Mouse (Mus musculus) midbrain, postnatal 0 days (tissue): Measurements from ENCODE around the gene Tm7sf3. TPM values are rescaled to one million over a fixed set of nuclear protein-coding genes. Genes with fewer than 3 reads are reported as not detected.

ENCODE experiments used
- ATAC-seq: fragments of 200-750 bp; cut with Nextera tagmentation; 2 replicates; pipeline ENCODE4 v1.8.0; 2017; ENCODE audit warnings: moderate number of reproducible peaks, mild to moderate bottlenecking, moderate TSS enrichment, moderate library complexity; ENCODE audit not compliant: low FRiP score
- DNase-seq: peaks from one replicate; pipeline ENCODE4 v3.0.0-alpha.2; 2015; ENCODE audit warnings: low spot score
- H3K27ac ChIP-seq: fragments of 300-500 bp; sonication (generic); 2 replicates; pipeline ENCODE4 v1.5.1; 2014; ENCODE audit warnings: low read depth, mild to moderate bottlenecking, low read length, mixed read lengths
- H3K27me3 ChIP-seq: fragments of 300-500 bp; sonication (generic); 2 replicates; pipeline ENCODE4 v1.6.1; 2014; ENCODE audit warnings: low read length, control low read depth, mixed read lengths; ENCODE audit not compliant: insufficient read depth
- H3K36me3 ChIP-seq: fragments of 300-500 bp; sonication (generic); 2 replicates; pipeline ENCODE4 v1.6.1; 2014; ENCODE audit warnings: low read length, control low read depth, mixed read lengths; ENCODE audit not compliant: insufficient read depth
- H3K4me1 ChIP-seq: fragments of 300-500 bp; sonication (generic); 2 replicates; pipeline ENCODE4 v1.6.1; 2014; ENCODE audit warnings: mild to moderate bottlenecking, control low read depth, antibody characterized with exemption, low read length, mixed read lengths; ENCODE audit not compliant: insufficient read depth
- H3K4me2 ChIP-seq: fragments of 300-500 bp; sonication (generic); 2 replicates; pipeline ENCODE4 v1.6.1; 2014; ENCODE audit warnings: low read depth, mild to moderate bottlenecking, low read length, mixed read lengths; ENCODE audit not compliant: poor library complexity, severe bottlenecking
- H3K4me3 ChIP-seq: fragments of 300-500 bp; sonication (generic); 2 replicates; pipeline ENCODE4 v1.5.1; 2014; ENCODE audit warnings: low read depth, mild to moderate bottlenecking, low read length, moderate library complexity
- H3K9ac ChIP-seq: fragments of 300-500 bp; sonication (generic); replicated peaks from 2 replicates; pipeline ENCODE4 v1.6.1; 2014; ENCODE audit warnings: mild to moderate bottlenecking, low read length, moderate library complexity, mixed read lengths; ENCODE audit not compliant: poor library complexity, severe bottlenecking
- H3K9me3 ChIP-seq: fragments of 300-500 bp; sonication (generic); 2 replicates; pipeline ENCODE4 v1.6.1; 2016; ENCODE audit warnings: low read length, control low read depth
- CTCF ChIP-seq: IDR thresholded peaks from 2 replicates; pipeline ENCODE4 v1.5.1; 2016; ENCODE audit warnings: antibody characterized with exemption, mild to moderate bottlenecking
- WGBS: fragments of 180-500 bp; shearing (Covaris S2); extraction: QIAGEN DNeasy Blood & Tissue Kit; methylation state at CpG from one replicate; pipeline ENCODE4 v1.1.7; 2014; 5-methylcytosine and 5-hydroxymethylcytosine counted together
- polyA plus RNA-seq: library from polyadenylated mRNA; unstranded; fragments of >200 nt; fragmentation: Nextera tagmentation; extraction: Ambion mirVana; gene quantifications from 2 replicates; pipeline ENCODE4 v1.2.1, GENCODE M21; 2015
- total RNA-seq: library from RNA; depleted of rRNA; stranded (reverse); fragments of >200 nt; gene quantifications from 2 replicates; pipeline ENCODE4 v1.2.3, GENCODE M21; 2014

Gene Tm7sf3
- total and polyA plus RNA-seq, 2 experiments from 2014 or later = 38.3 to 44.3 TPM

- H3K4me3 ChIP-seq = peak overlapping the region; percentile 56; the same call in 1 of the 2 replicates
- peaks cover 3% of the 10 kb centered on the region; the same call in 1 of the 2 replicates for H3K4me1 ChIP-seq
- 61% methylated on average over 4 of the region's 4 CpGs for whole genome bisulfite sequencing
- no peak for TF ChIP-seq CTCF
- no peaks in the 10 kb centered on the region for H3K36me3 ChIP-seq
- H3K27ac ChIP-seq = peak overlapping the region; percentile 84; the same call in 1 of the 2 replicates
- ATAC-seq = no peak
- DNase-seq = no peak
- H3K9ac ChIP-seq = no peak overlapping the region
- no peaks in the 10 kb centered on the region for H3K9me3 ChIP-seq
- H3K27me3 ChIP-seq = no peaks in the 10 kb centered on the region
- H3K4me2 ChIP-seq = peak overlapping the region; percentile 60
These were observed 7.6 kb downstream of the Tm7sf3 start for GRCm38 (mm10) chr6:146634759-146635606.

GRCm38 (mm10) chr6:146634015-146634722 is 8.5 kb downstream of the Tm7sf3 start:
- TF ChIP-seq CTCF = peak; percentile 30; the same call in 1 of the 2 replicates

GRCm38 (mm10) chr6:146633629-146634014 is 9.0 kb downstream of the Tm7sf3 start:
- DNase-seq (peak; percentile 39), ATAC-seq (peak; percentile 57; the same call in 1 of the 2 replicates)
- peaks cover 3% of the 10 kb centered on the region; the same call in 1 of the 2 replicates for H3K4me1 ChIP-seq
- peak overlapping the region; percentile 56 for H3K4me3 ChIP-seq
- no peaks in the 10 kb centered on the region for H3K27me3 ChIP-seq
- H3K9me3 ChIP-seq = no peaks in the 10 kb centered on the region
- peak overlapping the region; percentile 60 for H3K4me2 ChIP-seq
- 9% methylated on average over 14 of the region's 14 CpGs for WGBS
- TF ChIP-seq CTCF = no peak
- peak overlapping the region; percentile 84 for H3K27ac ChIP-seq
- no peaks in the 10 kb centered on the region for H3K36me3 ChIP-seq
- H3K9ac ChIP-seq = peak overlapping the region; percentile 73

More at GRCm38 (mm10) chr6:146634015-146634722, 8.5 kb downstream of the Tm7sf3 start:
- peak overlapping the region; percentile 84 for H3K27ac ChIP-seq
- ATAC-seq = peak; percentile 90
- no peaks in the 10 kb centered on the region for H3K9me3 ChIP-seq
- peak overlapping the region; percentile 56 for H3K4me3 ChIP-seq
- no peaks in the 10 kb centered on the region for H3K36me3 ChIP-seq
- H3K4me1 ChIP-seq = peaks cover 3% of the 10 kb centered on the region; the same call in 1 of the 2 replicates
- peak overlapping the region; percentile 60 for H3K4me2 ChIP-seq
- peak; percentile 91 for DNase-seq
- H3K9ac ChIP-seq = peak overlapping the region; percentile 73
- WGBS = 1% methylated on average over 71 of the region's 82 CpGs
- H3K27me3 ChIP-seq = no peaks in the 10 kb centered on the region

GRCm38 (mm10) chr6:146633097-146633496 is 9.5 kb downstream of the Tm7sf3 start:
- no peak overlapping the region for H3K27ac ChIP-seq
- no peak for ATAC-seq
- H3K27me3 ChIP-seq = no peaks in the 10 kb centered on the region
- 41% methylated on average over 8 of the region's 8 CpGs for WGBS
- peak overlapping the region; percentile 60 for H3K4me2 ChIP-seq
- H3K9me3 ChIP-seq = no peaks in the 10 kb centered on the region
- peak overlapping the region; percentile 56 for H3K4me3 ChIP-seq
- peak overlapping the region; percentile 2; the same call in 1 of the 2 replicates for H3K9ac ChIP-seq
- no peaks in the 10 kb centered on the region for H3K36me3 ChIP-seq
- peak; percentile 3 for DNase-seq
- peaks cover 3% of the 10 kb centered on the region; the same call in 1 of the 2 replicates for H3K4me1 ChIP-seq
- no peak for TF ChIP-seq CTCF

- Histone ChIP-seq H3K36me3 (no peaks in the 10 kb centered on the region), H3K9ac (no peak overlapping the region), H3K4me2 (no peak overlapping the region), H3K4me3 (no peak overlapping the region), H3K27me3 (no peaks in the 10 kb centered on the region), H3K27ac (no peak overlapping the region), H3K4me1 (peaks cover 3% of the 10 kb centered on the region; the same call in 1 of the 2 replicates), H3K9me3 (no peaks in the 10 kb centered on the region)
- DNase-seq (no peak), ATAC-seq (no peak)
- no peak for TF ChIP-seq CTCF
- WGBS = 83% methylated on average over 9 of the region's 9 CpGs
These were observed 10.2 kb downstream of the Tm7sf3 start for GRCm38 (mm10) chr6:146632403-146632802.
